Mouse (Mus musculus): ENCODE data around the gene Henmt1. TPM values are rescaled to one million over a fixed set of nuclear protein-coding genes. Genes with fewer than 3 reads are reported as not detected.

Gene Henmt1
- total RNA-seq, 2 experiments from 2014 or later: 4.4 to 5.8 TPM

GRCm38 (mm10) chr3:108989971-108990548, 50.4 kb downstream of the Henmt1 start:
- no peak for DNase-seq
- intact Hi-C loops (cut with DNase I): no loop called here

DNA sequence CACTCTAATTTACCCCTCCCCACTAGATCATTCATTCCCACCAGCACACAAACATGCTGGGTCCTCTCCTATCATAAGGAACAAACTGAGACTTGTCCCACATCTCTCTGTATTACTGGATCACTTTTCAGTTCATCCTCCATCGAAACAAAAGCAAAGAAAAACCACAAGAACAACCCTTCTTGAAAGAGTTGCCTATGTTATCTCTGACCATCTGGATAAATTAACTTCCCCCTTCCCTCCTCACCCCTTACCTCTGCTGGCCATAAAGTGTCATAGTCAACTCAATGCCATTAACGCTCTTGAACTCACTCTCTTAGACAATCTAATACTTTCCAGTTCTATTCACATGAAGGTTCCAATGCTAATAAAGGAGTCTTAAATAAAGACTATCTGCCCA, 54.8 kb downstream of the Henmt1 start:
- no peak for DNase-seq
- intact Hi-C loops (cut with DNase I): no loop called here

DNA sequence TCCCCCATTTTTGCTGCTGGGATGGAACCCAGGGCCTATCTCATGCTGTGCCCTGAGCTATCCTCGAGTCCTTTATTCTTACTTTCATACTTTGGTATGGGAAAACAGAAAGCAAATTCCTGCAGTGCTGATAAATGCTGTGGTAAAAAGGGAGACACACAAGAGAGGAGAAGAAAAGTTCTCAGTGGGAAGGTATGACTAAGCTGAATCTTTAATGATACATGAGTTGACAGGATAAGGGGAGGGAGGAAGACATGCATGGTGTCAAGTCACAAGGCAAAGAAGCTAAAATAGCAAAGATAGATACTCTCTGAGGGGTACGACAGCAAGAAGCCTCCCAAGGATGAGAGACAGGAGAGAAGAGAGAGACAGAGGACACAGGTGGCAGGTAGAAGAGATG, 55.7 kb downstream of the Henmt1 start:
- intact Hi-C loops (cut with DNase I): no loop called here
- no peak for DNase-seq

DNA sequence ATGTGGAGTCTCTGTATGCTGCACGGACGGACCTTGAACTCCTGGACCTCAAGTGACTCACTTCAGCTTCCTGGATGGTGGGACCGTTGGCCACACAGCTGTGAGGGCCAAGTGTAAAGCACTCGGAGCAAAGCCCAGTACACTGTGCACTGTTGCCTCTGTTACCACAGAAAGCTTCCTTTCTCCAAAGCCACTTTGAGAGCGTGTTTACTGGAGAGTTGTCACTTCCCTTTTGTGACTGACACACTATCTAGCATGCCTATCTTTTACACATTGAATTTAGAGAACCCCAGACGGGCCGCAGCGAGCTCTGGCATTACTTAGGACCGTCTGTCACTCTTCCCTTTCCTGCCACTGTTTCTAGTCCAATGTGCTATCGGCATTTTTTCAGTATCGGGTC, 57.6 kb downstream of the Henmt1 start:
- DNase-seq: no peak

GRCm38 (mm10) chr3:108997762-108998161, 58.1 kb downstream of the Henmt1 start:
- intact Hi-C loops (cut with DNase I): no loop called here
- DNase-seq: no peak

More for the DNA sequence above, 57.6 kb downstream of the Henmt1 start:
- intact Hi-C loops (cut with DNase I): no loop called here

DNA sequence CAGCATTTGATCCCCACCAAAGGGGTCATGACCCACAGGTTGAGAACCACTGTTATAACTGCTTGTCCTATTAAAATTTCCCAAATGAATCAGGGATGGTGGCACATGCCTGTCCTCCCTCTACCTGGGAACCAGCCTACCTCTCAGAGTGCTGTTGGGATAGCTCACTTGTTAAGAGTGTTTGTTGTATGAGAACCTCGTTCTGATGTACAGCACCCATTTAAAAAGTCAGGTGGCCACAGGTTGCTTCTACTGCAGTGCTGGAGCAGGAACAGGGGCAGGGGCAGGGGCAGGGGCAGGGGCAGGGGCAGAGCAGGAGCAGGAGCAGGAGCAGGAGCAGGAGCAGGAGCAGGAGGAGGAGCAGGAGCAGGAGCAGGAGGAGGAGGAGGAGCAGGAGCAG, 59.5 kb downstream of the Henmt1 start:
- DNase-seq: no peak
- intact Hi-C loops (cut with DNase I): no loop called here

- intact Hi-C loops (cut with DNase I): no loop called here
- DNase-seq: no peak
These were observed 66.1 kb downstream of the Henmt1 start for GRCm38 (mm10) chr3:109005777-109006176.

GRCm38 (mm10) chr3:109008180-109008579, 68.5 kb downstream of the Henmt1 start:
- intact Hi-C loops (cut with DNase I): no loop called here
- DNase-seq: no peak

Other genes starting within 250 kb of the Henmt1 start
- 10 to 100 TPM; 13.9 to 16.2 TPM for gene Gpsm2, start 217.6 kb upstream of the Henmt1 start, total RNA-seq (2021)
- not detected for gene Aknad1, start 200.2 kb upstream of the Henmt1 start, total RNA-seq (2021)
- 10 to 100 TPM; 10.6 to 12.2 TPM for gene Stxbp3, start 99.3 kb upstream of the Henmt1 start, total RNA-seq (2021)
- under 1 TPM in 1 of 2 experiments, not detected in 1; 0.14 TPM for gene Fndc7, start 49.9 kb upstream of the Henmt1 start, total RNA-seq (2021)
- 10 to 100 TPM; 49.4 to 57.6 TPM for gene Prpf38b, start 28.1 kb upstream of the Henmt1 start, total RNA-seq (2021)
- 1 to 10 TPM in 1 of 2 experiments, not detected in 1; 2.0 TPM for gene Gm9857, start 572 bp downstream of the Henmt1 start, total RNA-seq (2021)
- 10 to 100 TPM; 83.0 to 84.2 TPM for gene Fam102b, start 87.7 kb downstream of the Henmt1 start, total RNA-seq (2021)
- gene Slc25a54, start 140.6 kb downstream of the Henmt1 start, total RNA-seq (2021): not detected
- gene Slc25a24, start 183.3 kb downstream of the Henmt1 start, total RNA-seq (2021): 1 to 10 TPM; 2.9 to 4.6 TPM